Mouse (Mus musculus): ENCODE data around the gene Zbtb9.
A peak's percentile ranks its signal among the peaks of the same experiment; 100 is the strongest.
"Not testable (repeated sequence)": the region's sequence is repeated elsewhere in the genome, so short reads cannot be mapped to it uniquely, and the experiment has no call there.

The Zbtb9 gene

DNA sequence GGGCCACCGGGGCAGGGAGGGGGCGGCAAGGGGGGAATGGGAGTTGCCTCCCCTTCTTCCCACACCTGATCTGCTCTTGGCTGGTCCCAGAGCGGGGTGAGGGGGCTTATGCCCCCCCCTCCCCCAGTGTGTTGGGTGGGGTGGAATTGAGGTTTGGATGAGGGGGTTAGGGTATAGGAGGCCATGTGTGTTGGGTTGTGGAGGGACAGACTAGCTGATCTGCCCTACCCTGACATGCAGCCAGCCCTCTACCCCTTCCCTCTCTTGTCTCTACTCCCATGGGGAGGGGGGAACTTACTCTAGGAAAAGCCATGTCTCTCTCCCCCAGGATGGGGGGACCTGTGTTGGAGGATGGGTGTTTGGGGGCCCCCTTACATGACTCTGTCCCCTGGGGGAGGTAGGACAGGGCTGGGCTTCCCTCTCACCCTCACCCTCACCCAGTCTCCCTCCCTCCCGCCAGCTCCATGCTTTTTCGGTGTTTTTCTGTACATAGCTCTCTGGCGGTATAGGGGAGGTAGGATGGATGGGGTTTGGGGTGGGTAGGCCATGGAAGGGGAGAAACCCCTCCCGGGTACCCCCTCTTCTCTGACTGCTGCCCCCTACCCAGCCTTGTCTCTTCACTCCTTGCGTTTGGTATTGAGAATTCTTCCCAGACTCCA lies 1.6 kb upstream of the Zbtb9 start:
- DNase-seq (ENCODE audit: low spot score) = no peak

DNA sequence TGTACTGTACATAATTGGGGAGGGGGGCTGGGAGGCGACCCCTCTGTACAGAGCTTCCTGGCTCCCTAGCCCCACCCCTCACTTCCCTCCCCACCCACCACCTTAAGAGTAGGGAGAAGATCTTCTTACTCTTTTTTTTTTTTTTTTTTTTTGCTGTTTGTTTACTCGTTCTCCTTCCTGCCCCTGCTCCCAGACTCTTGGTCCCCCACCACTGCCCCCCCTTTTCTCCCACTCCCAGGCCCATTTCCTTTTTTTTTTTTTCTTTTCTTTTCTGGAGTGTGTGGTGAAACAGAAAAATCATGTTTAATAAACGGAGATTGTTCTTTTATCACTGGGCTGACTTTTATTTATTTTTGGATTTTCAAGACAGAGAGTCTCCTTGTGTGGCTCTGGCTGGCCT lies 860 bp upstream of the Zbtb9 start:
- DNase-seq (ENCODE audit: low spot score) = no peak

DNA sequence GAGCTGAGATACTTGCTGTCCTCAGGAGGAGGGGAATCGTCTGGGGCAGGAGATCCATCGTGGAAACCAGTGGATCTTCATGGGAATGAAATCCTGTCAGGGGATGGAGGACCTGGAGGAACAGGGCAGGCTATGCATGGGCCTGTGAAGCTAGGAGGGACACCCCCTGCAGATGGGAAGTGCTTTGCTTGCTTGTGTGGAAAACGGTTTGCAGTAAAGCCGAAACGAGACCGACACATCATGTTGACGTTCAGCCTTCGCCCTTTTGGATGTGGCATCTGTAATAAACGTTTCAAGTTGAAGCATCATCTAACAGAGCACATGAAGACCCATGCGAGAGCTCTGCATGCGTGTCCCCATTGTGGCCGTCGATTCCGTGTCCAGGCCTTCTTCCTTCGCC lies 1.6 kb downstream of the Zbtb9 start:
- no peak for DNase-seq (ENCODE audit: low spot score)

DNA sequence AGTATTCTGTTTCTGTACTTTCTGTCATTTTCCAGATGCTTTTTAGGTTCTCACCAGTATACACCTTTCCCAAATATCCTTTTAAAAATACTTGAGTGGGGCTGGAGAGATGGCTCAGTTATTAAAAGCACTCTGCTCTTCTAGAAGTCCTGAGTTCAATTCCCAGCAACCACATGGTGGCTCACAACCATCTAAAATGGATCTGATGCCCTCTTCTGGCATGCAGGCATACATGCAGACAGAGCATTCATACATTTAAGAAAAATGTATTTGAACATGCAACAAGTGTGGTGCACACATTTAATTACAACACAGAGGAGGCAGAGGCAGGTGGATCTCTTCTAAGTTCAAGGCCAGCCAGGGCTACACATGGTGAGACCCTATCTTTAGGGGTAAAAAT lies 2.4 kb downstream of the Zbtb9 start:
- no peak for DNase-seq (ENCODE audit: low spot score)

DNA sequence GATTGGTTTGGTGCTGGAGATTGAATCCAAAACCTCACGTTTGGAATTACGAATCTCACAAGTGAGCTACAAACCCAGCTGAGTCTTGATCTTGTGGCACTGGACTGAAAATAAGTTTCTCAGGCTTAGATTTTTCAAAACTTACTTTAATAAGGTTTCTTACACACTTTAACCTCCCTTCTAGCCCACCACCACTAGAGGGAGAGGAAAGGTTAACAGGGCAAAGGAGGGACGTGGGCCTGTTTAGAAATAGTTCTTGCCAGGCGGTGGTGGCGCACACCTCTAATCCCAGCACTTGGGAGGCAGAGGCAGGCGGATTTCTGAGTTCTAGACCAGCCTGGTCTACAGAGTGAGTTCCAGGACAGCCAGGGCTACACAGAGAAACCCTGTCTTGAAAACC lies 4.4 kb downstream of the Zbtb9 start:
- DNase-seq (ENCODE audit: low spot score) = not testable (repeated sequence)

DNA sequence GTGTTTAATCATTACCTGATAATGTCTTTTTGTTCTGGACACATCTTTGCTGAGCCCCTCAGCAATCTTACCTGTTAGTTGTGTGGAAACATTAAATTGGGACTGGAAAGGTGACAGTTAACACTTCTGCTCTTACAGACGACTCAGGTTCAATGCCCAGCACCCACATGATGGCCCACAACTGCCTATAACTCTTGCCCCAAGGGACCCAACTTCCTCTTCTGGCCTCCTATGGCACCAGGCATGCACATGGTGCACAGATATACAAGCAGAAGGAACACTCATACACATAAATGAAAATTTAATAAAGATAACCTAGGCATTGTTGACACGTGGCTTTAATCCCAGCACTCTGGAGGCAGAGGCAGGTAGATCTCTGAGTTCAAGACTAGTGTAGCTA lies 6.5 kb downstream of the Zbtb9 start:
- no peak for DNase-seq (ENCODE audit: low spot score)

DNA sequence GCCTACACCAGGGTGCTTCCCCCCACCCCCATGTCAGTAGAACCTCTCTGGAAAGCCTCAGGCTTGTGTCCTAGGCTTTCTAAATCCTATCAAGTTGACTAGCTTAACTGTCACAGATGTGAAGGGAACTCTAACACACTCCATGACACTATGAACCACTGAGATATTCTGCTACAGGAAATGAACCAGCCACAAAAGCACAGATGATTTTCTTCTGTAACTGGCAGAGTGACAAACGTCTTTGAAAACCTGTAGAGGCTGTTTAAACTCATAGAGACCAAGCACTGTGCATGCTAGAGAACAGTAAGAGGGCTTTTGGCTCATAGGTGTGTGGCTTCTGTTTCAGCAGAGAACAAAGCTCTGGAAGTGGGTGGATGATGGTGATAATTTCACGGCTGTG lies 8.1 kb downstream of the Zbtb9 start:
- DNase-seq (ENCODE audit: low spot score) = no peak

DNA sequence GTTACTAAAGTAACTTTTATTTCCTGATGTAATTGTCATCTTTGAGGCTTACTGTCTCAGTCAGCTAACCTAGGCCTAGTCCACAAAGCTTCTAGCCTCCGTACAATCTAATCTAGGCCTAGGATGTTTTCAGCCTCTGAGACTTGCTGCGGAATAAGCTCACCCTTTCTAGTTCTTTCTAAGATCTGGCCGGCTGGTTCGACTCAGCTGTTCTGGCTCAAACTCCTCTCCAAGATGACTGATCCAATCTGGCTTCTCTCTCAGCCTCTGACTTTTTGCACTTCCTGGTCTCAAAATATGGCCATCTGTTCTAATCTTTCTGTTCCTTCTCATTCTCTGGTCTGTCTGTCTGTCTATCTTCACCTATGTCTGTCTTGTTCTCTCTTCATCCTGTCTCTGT lies 10.4 kb downstream of the Zbtb9 start:
- DNase-seq (ENCODE audit: low spot score) = no peak

DNA sequence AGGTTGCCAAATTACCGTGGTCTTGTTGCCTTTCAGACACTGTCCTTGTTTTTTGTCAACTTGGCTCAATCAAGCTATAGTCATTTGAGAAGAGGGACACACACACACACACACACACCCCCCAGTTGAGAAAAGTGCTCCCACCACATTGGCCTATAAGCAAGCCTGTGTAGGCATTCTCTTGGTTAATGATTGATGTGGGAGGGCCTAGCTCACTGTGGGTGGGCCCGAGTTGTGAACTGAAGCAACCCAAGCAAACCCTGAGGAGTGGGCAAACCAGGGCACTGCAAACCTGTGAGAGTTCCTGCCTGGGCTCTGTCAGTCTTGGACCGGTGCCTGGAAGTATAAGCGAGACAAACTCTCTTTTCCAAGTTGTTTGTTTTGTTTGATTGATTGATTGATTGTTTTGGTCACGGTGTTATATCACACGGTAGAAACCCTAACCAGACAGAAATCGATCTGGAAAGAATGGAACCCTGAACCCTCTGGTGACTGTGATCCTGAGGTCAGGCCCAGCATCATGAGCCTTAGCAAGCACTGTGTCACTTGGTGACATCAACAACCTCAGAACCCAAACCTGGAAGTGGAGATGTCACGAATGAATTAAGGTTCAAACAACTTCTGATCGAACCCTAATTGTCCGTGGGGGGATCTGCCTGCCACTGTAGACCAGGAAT lies 12.7 kb downstream of the Zbtb9 start:
- DNase-seq (ENCODE audit: low spot score) = no peak

DNA sequence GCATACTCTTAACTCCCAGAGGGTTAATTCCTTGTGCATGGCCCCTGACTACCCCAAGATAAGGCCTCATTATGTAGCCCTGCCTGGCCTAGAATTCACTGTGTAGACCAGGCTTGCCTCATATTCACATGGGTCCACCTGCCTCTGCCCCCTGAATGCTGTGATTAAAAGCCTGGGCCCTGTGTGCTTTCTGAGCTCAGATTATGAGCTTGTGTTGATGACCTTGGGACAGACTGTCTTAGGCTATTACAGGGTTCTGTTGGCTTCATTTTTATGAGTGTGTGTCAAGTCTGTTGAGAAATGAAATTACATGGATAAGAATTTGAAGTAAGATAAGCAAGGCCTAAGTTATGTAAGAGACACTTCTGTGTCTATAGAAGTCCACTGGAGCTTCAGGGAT lies 17.6 kb downstream of the Zbtb9 start:
- DNase-seq (ENCODE audit: low spot score) = no peak

DNA sequence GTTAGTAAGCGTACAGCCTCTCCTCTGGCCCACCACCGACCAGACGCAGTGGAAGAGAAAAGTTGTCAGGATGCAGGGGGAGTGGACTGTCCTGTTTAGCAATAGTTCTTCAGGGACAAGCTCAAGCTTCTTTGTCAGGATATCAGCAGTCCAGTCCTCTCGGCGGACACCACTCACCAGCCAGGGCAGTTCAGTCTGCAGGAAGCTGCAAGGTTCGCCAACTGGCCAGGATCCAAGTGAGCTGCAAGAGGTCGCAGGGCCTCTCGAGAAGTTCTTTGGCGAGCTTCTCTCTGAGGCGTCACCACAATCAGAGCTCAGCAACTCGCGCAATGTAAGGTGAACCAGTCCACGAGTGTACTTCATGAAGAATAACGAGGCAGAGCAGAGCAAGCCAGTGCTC lies 21.4 kb downstream of the Zbtb9 start:
- peak; percentile 41 for DNase-seq (ENCODE audit: low spot score)

DNA sequence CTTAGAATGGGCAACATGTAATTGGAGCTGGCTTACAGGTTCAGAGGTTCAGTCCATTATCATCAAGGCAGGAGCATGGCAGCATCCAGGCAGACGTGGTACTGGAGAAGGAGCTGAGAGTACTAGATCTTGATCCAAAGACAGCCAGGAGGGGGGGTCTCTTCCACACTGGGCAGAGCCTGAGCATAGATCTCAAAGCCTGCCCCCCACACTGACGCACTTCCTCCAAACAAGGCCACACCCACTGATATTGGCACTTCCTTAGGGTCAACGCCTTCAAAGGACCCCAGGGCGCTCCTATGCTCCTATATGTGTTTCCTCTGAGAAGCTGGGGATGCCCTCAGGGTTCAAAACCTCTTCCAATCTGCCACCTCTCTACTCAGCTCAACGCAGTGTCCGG lies 22.0 kb downstream of the Zbtb9 start:
- no peak for DNase-seq (ENCODE audit: low spot score)

DNA sequence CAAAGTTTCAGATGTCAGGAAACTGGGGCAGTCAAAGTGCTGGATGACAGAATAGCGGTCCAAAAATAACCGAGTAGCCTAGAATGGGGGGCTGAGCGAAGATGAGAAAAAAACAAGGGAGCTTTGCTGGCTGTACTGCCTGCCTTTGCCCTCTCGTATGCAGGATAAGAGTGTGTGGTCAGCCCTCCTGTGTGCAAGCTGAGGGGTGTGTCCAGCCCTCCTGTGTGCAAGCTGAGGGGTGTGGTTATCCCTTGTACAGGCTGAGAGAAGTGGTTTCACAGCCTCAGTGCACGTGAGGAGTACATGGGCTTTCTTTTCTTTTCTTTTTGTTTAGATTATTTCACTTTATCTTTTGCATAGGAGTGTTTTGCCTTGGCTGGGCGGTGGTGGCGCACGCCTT lies 22.6 kb downstream of the Zbtb9 start:
- no peak for DNase-seq (ENCODE audit: low spot score)

DNA sequence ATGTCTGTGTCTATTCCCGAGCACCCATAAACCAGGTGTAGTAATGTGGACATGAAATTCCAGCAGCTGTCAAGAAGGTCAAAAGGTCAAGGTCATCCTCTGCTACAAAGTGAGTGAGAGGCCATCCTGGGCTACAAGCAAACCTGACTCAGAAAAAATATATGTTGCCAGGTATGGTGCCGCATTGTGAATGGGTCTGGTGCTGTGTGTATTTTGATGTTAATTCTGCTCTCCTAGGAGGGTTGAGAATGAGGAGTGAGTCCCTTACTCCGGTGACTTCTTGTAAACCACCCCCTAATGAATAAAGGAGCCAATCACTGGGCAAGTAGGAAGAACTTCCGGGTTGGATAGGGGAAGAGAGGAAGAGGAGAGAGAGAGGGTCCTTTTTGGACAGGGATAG lies 24.7 kb downstream of the Zbtb9 start:
- DNase-seq (ENCODE audit: low spot score) = no peak

DNA sequence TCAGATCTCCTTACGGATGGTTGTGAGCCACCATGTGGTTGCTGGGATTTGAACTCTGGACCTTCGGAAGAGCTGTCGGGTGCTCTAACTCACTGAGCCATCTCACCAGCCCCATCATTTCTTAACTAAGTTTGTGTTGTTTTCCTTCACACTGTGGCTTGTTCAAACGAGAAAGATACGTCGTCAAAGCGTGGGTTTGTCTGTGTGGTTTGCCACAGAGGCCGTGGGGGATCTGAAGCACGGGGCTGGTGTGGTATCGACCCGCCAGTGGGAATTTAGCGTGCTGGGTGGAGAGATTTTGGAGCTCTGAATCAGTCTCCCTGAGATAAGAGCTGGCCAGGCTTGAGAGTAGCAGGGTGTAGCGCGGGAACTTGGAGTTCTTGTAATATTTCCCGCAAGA lies 25.3 kb downstream of the Zbtb9 start:
- DNase-seq (ENCODE audit: low spot score) = no peak

DNA sequence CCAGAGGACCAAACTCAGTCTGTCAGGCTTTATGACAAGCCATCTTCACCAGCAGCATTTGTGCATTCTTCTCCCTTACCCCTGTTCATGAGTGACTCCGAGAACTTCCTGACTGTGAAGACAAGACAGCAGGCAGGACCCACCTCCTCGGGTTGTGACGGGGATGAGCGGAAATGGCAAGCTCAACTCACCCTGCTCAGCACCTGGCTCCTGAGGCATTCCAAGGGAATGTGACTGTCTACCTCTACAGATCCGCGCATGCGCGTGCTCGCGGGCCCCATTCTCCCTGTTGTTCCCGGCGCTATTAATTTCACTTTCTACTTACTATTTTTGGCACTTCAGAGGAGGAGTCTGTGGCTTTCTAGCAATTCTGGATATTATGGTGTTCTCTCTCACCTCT lies 27.0 kb downstream of the Zbtb9 start:
- DNase-seq (ENCODE audit: low spot score) = no peak

DNA sequence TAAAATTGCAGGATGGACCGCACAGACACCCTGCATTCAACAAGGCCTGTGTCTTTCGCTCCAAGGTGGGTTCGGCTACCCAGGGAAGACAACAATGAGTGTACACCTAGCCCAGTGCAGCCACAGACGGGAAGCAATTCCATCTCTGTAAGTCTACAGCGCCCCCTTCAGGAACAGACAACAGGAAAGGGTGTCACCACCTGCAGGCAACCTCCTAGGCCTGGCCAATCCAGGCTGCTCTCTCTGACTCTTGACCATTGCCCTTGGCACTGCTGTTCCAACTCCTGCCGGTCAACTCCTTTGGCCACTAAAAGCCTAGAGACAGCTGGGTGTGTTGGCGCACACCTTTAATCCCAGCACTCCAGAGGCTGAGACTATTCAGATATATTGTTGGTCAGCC lies 28.2 kb downstream of the Zbtb9 start:
- no peak for DNase-seq (ENCODE audit: low spot score)

DNA sequence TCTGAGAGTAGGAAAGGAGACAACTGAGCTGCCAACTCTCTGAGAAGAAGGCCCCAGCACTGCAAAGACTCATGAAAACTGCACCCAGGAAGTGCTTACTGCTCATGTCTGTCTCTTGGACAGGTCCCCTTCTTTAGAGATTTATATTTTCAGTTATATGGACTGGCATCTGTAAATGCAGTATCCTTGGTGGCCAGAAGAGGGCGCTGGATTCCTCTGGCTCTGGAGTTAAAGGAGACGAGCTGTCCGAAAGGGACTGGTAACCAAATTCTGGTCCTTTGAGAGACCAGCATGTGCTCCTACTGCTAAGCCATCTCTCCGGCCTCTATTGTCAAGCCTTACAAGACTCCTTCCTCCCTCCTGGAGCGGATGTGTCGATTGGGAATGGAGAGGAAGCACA lies 28.9 kb downstream of the Zbtb9 start:
- DNase-seq (ENCODE audit: low spot score) = no peak

DNA sequence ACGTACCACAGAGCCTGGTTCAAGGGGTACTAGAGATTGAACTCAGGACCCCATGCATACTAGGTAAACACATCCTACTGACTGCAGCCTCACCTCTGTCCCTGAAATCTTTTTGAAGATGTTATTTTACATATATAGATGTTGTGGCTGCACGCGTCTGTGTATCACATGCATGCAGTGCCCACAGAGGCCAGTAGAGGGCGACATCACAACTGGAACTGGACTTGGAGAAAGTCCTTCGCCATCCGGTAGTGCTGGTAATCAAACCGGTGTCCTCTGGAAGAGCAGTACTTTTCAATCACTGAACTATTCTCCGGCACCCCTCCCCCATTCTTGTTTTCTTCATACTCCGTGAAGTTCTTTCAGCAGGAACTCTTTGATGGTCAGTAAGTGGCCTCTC lies 31.5 kb downstream of the Zbtb9 start:
- DNase-seq (ENCODE audit: low spot score) = no peak

DNA sequence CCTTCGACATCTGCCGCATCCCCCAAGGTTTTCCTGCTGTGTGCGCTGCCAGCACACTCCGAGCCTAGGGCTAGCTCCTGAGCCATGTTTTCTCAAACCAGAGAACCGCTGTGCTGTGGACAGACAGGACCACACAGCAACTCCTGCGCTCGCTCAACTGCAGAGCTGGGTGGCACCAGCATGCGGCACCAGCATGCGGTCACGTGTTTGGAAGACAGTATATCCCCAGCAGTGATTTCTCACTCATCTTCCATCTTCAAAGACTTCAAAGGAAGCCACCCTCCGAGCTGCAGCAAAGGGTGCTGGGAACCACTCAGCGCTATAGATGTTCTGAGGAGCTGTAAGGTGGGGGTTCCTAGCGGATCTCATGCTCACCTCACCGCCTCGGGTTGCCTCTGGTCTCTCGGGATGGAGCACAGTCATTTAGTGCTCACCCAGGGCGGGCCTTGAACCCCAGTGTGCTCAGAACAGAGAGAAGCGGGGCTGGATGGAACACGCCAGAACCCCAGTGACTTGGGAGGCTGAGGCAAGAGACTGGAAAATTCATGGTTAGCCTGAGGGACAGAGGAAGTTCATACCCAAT lies 32.0 kb downstream of the Zbtb9 start:
- DNase-seq (ENCODE audit: low spot score) = no peak

DNA sequence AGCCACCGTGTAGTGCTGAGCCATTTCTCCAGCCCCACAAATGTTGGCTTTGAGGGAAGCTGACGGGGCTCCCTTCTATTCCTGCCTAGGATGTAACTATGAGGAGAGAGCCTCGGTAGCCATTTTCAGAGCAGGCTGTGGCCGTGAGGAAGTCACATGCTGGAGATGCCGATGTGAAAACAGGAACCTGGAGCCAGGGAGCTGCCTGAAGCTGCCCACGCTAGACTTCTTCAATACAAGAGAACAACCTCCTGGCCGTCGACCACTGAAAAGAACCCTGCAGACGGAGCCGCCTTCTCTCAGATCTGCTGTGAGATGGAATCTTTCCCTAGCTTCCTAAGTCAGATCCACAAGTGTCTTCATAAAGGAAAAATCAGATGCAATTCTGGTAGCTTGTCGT lies 32.7 kb downstream of the Zbtb9 start:
- no peak for DNase-seq (ENCODE audit: low spot score)

DNA sequence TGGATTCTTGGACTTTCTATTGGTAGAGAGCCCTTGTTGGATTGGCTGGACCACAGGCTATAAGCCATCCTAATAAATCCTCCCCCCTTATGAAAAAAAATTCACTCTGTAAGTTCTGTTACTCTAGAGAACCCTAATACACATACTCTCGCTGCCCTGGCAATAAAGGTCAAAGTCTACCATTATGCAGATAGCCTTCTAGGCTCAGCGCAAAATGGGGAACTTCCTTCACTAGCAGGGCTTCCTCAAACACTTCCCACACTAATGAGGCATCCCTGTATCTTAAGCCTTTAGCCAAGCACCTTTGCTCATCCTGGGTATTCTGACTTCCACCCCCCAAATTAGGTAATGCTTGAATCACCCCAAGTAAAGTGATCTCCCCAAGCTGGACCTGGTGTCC lies 35.3 kb downstream of the Zbtb9 start:
- no peak for DNase-seq (ENCODE audit: low spot score)

DNA sequence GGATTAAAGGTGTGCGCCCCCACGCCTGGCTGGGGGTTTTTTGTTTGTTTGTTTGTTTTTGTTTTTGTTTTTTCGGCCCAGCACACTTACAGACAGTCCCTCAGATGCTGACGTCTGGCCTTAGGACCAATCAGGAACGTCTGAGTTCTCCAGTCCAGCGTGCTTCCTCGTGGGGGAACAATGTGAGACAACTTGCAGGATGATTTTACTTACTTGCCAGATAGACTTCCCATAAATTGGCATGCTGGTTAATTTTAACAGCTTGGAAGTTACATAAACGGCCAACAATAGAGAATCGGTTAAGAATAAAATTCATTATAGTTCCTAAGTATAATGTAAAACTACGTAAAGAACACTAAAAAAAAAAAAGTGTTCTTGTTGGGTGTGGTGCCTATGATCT lies 38.2 kb downstream of the Zbtb9 start:
- no peak for DNase-seq (ENCODE audit: low spot score)

All from ovary, adult 18-20 months (tissue).